Mouse (Mus musculus): Measurements from ENCODE around the gene Bcl2l1. TPM values are rescaled to one million over a fixed set of nuclear protein-coding genes. Genes with fewer than 3 reads are reported as not detected.

The Bcl2l1 gene
- total and polyA plus RNA-seq, 2 experiments = 14.9 to 30.4 TPM

- TF ChIP-seq POLR2A (IDR thresholded peaks at IDR 0.05; ENCODE audit: extremely low read depth, insufficient read depth, low read length) = no peak
- no peak for TF ChIP-seq CTCF (IDR thresholded peaks at IDR 0.05; ENCODE audit: low read depth, low read length)
- H3K36me3 ChIP-seq (ENCODE audit: control insufficient read depth, insufficient read depth, low read length) = no peaks in the 10 kb centered on the region
- no peak overlapping the region for H3K4me3 ChIP-seq (ENCODE audit: insufficient read depth, low read depth, low read length)
- H3K27ac ChIP-seq (replicated peaks; ENCODE audit: insufficient read depth, low read depth, low read length) = no peak overlapping the region
- DNase-seq (ENCODE audit: extremely low read depth, low read depth, low spot score) = no peak
- no peaks in the 10 kb centered on the region for H3K27me3 ChIP-seq (ENCODE audit: control insufficient read depth, insufficient read depth, low read length)
- peaks cover 2% of the 10 kb centered on the region; the same call in 1 of the 2 replicates for H3K4me1 ChIP-seq (ENCODE audit: control insufficient read depth, insufficient read depth, low read length)
- WGBS = 62% methylated on average over 14 of the region's 14 CpGs
- H3K9ac ChIP-seq (ENCODE audit: low read depth, low read length) = no peak overlapping the region
- H3K79me2 ChIP-seq (ENCODE audit: control insufficient read depth, insufficient read depth, low read length) = no peaks in the 10 kb centered on the region
Measured at GRCm38 (mm10) chr2:152764172-152765044, 67.1 kb downstream of the Bcl2l1 start.

- no peak for DNase-seq (ENCODE audit: extremely low read depth, low read depth, low spot score)
- TF ChIP-seq CTCF (IDR thresholded peaks at IDR 0.05; ENCODE audit: low read depth, low read length) (no peak), POLR2A (IDR thresholded peaks at IDR 0.05; ENCODE audit: extremely low read depth, insufficient read depth, low read length) (no peak)
- Histone ChIP-seq H3K4me1 (ENCODE audit: control insufficient read depth, insufficient read depth, low read length) (peaks cover 2% of the 10 kb centered on the region; the same call in 1 of the 2 replicates), H3K4me3 (ENCODE audit: insufficient read depth, low read depth, low read length) (no peak overlapping the region), H3K36me3 (ENCODE audit: control insufficient read depth, insufficient read depth, low read length) (no peaks in the 10 kb centered on the region), H3K79me2 (ENCODE audit: control insufficient read depth, insufficient read depth, low read length) (no peaks in the 10 kb centered on the region), H3K27ac (replicated peaks; ENCODE audit: insufficient read depth, low read depth, low read length) (no peak overlapping the region), H3K27me3 (ENCODE audit: control insufficient read depth, insufficient read depth, low read length) (no peaks in the 10 kb centered on the region), H3K9ac (ENCODE audit: low read depth, low read length) (no peak overlapping the region)
- 89% methylated on average over 6 of the region's 6 CpGs for WGBS
Measured at GRCm38 (mm10) chr2:152763310-152763709, 68.2 kb downstream of the Bcl2l1 start.

GRCm38 (mm10) chr2:152758351-152758750 lies 73.2 kb downstream of the Bcl2l1 start:
- no peaks in the 10 kb centered on the region for H3K79me2 ChIP-seq (ENCODE audit: control insufficient read depth, insufficient read depth, low read length)
- DNase-seq (ENCODE audit: extremely low read depth, low read depth, low spot score) = no peak
- no peaks in the 10 kb centered on the region for H3K4me1 ChIP-seq (ENCODE audit: control insufficient read depth, insufficient read depth, low read length)
- no peaks in the 10 kb centered on the region for H3K36me3 ChIP-seq (ENCODE audit: control insufficient read depth, insufficient read depth, low read length)
- no peak for TF ChIP-seq POLR2A (IDR thresholded peaks at IDR 0.05; ENCODE audit: extremely low read depth, insufficient read depth, low read length)
- TF ChIP-seq CTCF (IDR thresholded peaks at IDR 0.05; ENCODE audit: low read depth, low read length) = no peak
- WGBS = 57% methylated on average over 4 of the region's 4 CpGs
- H3K27me3 ChIP-seq (ENCODE audit: control insufficient read depth, insufficient read depth, low read length) = no peaks in the 10 kb centered on the region
- no peak overlapping the region for H3K4me3 ChIP-seq (ENCODE audit: insufficient read depth, low read depth, low read length)
- H3K27ac ChIP-seq (replicated peaks; ENCODE audit: insufficient read depth, low read depth, low read length) = no peak overlapping the region
- no peak overlapping the region for H3K9ac ChIP-seq (ENCODE audit: low read depth, low read length)

GRCm38 (mm10) chr2:152757478-152757877 lies 74.0 kb downstream of the Bcl2l1 start:
- H3K27me3 ChIP-seq (ENCODE audit: control insufficient read depth, insufficient read depth, low read length) = no peaks in the 10 kb centered on the region
- DNase-seq (ENCODE audit: extremely low read depth, low read depth, low spot score) = no peak
- no peaks in the 10 kb centered on the region for H3K36me3 ChIP-seq (ENCODE audit: control insufficient read depth, insufficient read depth, low read length)
- WGBS = 70% methylated on average over 2 of the region's 2 CpGs
- H3K4me3 ChIP-seq (ENCODE audit: insufficient read depth, low read depth, low read length) = no peak overlapping the region
- H3K4me1 ChIP-seq (ENCODE audit: control insufficient read depth, insufficient read depth, low read length) = no peaks in the 10 kb centered on the region
- no peak for TF ChIP-seq CTCF (IDR thresholded peaks at IDR 0.05; ENCODE audit: low read depth, low read length)
- TF ChIP-seq POLR2A (IDR thresholded peaks at IDR 0.05; ENCODE audit: extremely low read depth, insufficient read depth, low read length) = no peak
- H3K27ac ChIP-seq (replicated peaks; ENCODE audit: insufficient read depth, low read depth, low read length) = no peak overlapping the region
- H3K79me2 ChIP-seq (ENCODE audit: control insufficient read depth, insufficient read depth, low read length) = no peaks in the 10 kb centered on the region
- H3K9ac ChIP-seq (ENCODE audit: low read depth, low read length) = no peak overlapping the region

GRCm38 (mm10) chr2:152756474-152757393 lies 74.8 kb downstream of the Bcl2l1 start:
- H3K27ac ChIP-seq (replicated peaks; ENCODE audit: insufficient read depth, low read depth, low read length) = no peak overlapping the region
- H3K9ac ChIP-seq (ENCODE audit: low read depth, low read length) = no peak overlapping the region
- no peaks in the 10 kb centered on the region for H3K27me3 ChIP-seq (ENCODE audit: control insufficient read depth, insufficient read depth, low read length)
- no peak overlapping the region for H3K4me3 ChIP-seq (ENCODE audit: insufficient read depth, low read depth, low read length)
- no peak for TF ChIP-seq CTCF (IDR thresholded peaks at IDR 0.05; ENCODE audit: low read depth, low read length)
- no peak for TF ChIP-seq POLR2A (IDR thresholded peaks at IDR 0.05; ENCODE audit: extremely low read depth, insufficient read depth, low read length)
- WGBS = 88% methylated on average over 17 of the region's 17 CpGs
- H3K36me3 ChIP-seq (ENCODE audit: control insufficient read depth, insufficient read depth, low read length) = no peaks in the 10 kb centered on the region
- no peaks in the 10 kb centered on the region for H3K4me1 ChIP-seq (ENCODE audit: control insufficient read depth, insufficient read depth, low read length)
- no peaks in the 10 kb centered on the region for H3K79me2 ChIP-seq (ENCODE audit: control insufficient read depth, insufficient read depth, low read length)
- DNase-seq (ENCODE audit: extremely low read depth, low read depth, low spot score) = no peak
